ENCODE assay signal across 30 mouse cellular contexts in genomic region chr13:60820486-60821175, GRCm38 (mm10). TPM values are rescaled to one million over a fixed set of nuclear protein-coding genes. Genes with fewer than 3 reads are reported as not detected.
DNase-seq lines count a peak whose midpoint lies in the region; ATAC-seq and TF ChIP-seq lines count a peak whose summit lies in the region.
"Had no signal": no experiment of that assay in that cellular context is flagged by ENCODE, and none has a peak within 500 bp of the region (broad histone marks: within the 10 kb centered on the region; RNA-seq: fewer than 3 reads in every experiment).

No protein-coding gene starts in this region.

- in situ Hi-C loops in Patski (cut with MboI; ENCODE audit: low pct_unique_long_range_greater_than_20kb), result no loop called here

- DNase-seq in Muller cell, postnatal 12 days (ENCODE audit: inconsistent ontology term), result peak; percentile 80
- DNase-seq in Patski (ENCODE audit: low read depth, low spot score), result peak; percentile 17
- no peak for DNase-seq in kidney, postnatal 10 days
- no peak for DNase-seq in left cerebral cortex, adult 9 months (ENCODE audit: low spot score in 2 of 2)
- no peak for DNase-seq in adrenal gland, postnatal 4 days (ENCODE audit: low spot score in 2 of 2)
- DNase-seq: adrenal gland, adult 2 months; adrenal gland, postnatal 10 days; adrenal gland, postnatal 25 days; B cell, adult 2 months; cerebellum, adult 18-20 months; cerebellum, adult 8-10 months; cerebellum, adult 9-11 months; cerebellum, postnatal 14 days; cerebellum, postnatal 36 days; embryo, embryonic 11 days had no signal

- no peak for TF ChIP-seq CTCF in Patski (IDR thresholded peaks at IDR 0.05)

- CTCF ChIA-PET in Patski (lab: Charles Lee), result interaction anchor here (1.1 to 2.4 kb wide), 4 partner anchors 16 to 74 kb away, joined by 3 to 14 read pairs (median 6); no protein-coding TSS in a partner anchor

- no peaks in the 10 kb centered on the region for H3K36me3 ChIP-seq in intestine, embryonic 16.5 days (ENCODE audit: control insufficient read depth, insufficient read depth, low read length)
- no peaks in the 10 kb centered on the region for H3K36me3 ChIP-seq in intestine, embryonic 15.5 days
- H3K36me3 ChIP-seq: embryonic facial prominence, embryonic 13.5 days; embryonic facial prominence, embryonic 15.5 days; forebrain, embryonic 10.5 days; forebrain, embryonic 12.5 days; G1E had no signal

- H3K27ac ChIP-seq in intestine, embryonic 16.5 days (ENCODE audit: low read length), result no peak overlapping the region
- no peak overlapping the region for H3K27ac ChIP-seq in intestine, embryonic 15.5 days
- H3K27ac ChIP-seq: embryonic facial prominence, embryonic 13.5 days; embryonic facial prominence, embryonic 15.5 days; forebrain, embryonic 10.5 days; forebrain, embryonic 12.5 days had no signal

- ATAC-seq in intestine, embryonic 16.5 days, result peak; percentile 81
- no peak for ATAC-seq in intestine, embryonic 15.5 days
- peak; percentile 35 for ATAC-seq in Patski
- ATAC-seq: CD4-positive, CD25-positive, alpha-beta regulatory T cell, adult 4 months; forebrain, embryonic 14.5 days; forebrain, embryonic 16.5 days had no signal

- no peak overlapping the region for H3K9ac ChIP-seq in intestine, embryonic 16.5 days (ENCODE audit: low read depth, low read length)
- H3K9ac ChIP-seq in intestine, embryonic 15.5 days, result no peak overlapping the region
- H3K9ac ChIP-seq: embryonic facial prominence, embryonic 13.5 days; embryonic facial prominence, embryonic 15.5 days; forebrain, embryonic 12.5 days had no signal

- no peak overlapping the region for H3K4me3 ChIP-seq in intestine, embryonic 16.5 days (ENCODE audit: low read length)
- no peak overlapping the region for H3K4me3 ChIP-seq in intestine, embryonic 15.5 days (replicated peaks)
- H3K4me3 ChIP-seq: embryonic facial prominence, embryonic 13.5 days; embryonic facial prominence, embryonic 15.5 days; erythroblast, embryonic 14.5 days; forebrain, embryonic 10.5 days; forebrain, embryonic 12.5 days had no signal

- no peak overlapping the region for H3K4me2 ChIP-seq in intestine, embryonic 16.5 days (ENCODE audit: low read depth, low read length)
- H3K4me2 ChIP-seq in intestine, embryonic 15.5 days (replicated peaks), result no peak overlapping the region
- H3K4me2 ChIP-seq: embryonic facial prominence, embryonic 13.5 days; embryonic facial prominence, embryonic 15.5 days; forebrain, embryonic 12.5 days had no signal

- no peaks in the 10 kb centered on the region for H3K9me3 ChIP-seq in intestine, embryonic 16.5 days (ENCODE audit: control insufficient read depth, low read length)
- H3K9me3 ChIP-seq in intestine, embryonic 15.5 days, result no peaks in the 10 kb centered on the region
- H3K9me3 ChIP-seq: embryonic facial prominence, embryonic 13.5 days; embryonic facial prominence, embryonic 15.5 days; forebrain, embryonic 10.5 days; forebrain, embryonic 12.5 days had no signal

- H3K4me1 ChIP-seq in intestine, embryonic 16.5 days (ENCODE audit: control insufficient read depth, insufficient read depth, low read length), result no peaks in the 10 kb centered on the region
- no peaks in the 10 kb centered on the region for H3K4me1 ChIP-seq in intestine, embryonic 15.5 days (replicated peaks)
- H3K4me1 ChIP-seq: embryonic facial prominence, embryonic 13.5 days; embryonic facial prominence, embryonic 15.5 days; forebrain, embryonic 10.5 days; forebrain, embryonic 12.5 days had no signal

- 70% methylated on average over 3 of the region's 3 CpGs for WGBS in intestine, embryonic 16.5 days
- WGBS in intestine, embryonic 15.5 days, result 65% methylated on average over 3 of the region's 3 CpGs

- POLR2A ChIA-PET in Patski (lab: Charles Lee), result no interaction called here

- H3K27me3 ChIP-seq in intestine, embryonic 16.5 days (replicated peaks; ENCODE audit: control insufficient read depth, insufficient read depth, low read length), result no peaks in the 10 kb centered on the region
- no peaks in the 10 kb centered on the region for H3K27me3 ChIP-seq in intestine, embryonic 15.5 days (replicated peaks)
- H3K27me3 ChIP-seq in Patski, result no peaks in the 10 kb centered on the region
- H3K27me3 ChIP-seq: CH12.LX; embryonic facial prominence, embryonic 13.5 days; embryonic facial prominence, embryonic 15.5 days; forebrain, embryonic 12.5 days had no signal

RNA-seq across cellular contexts. Expression of gene Ctsll3, which starts 18.0 kb away (rescaled TPM):
- not detected in 2 replicates for polyA plus RNA-seq in intestine, embryonic 16.5 days (2015; fragmentation: Nextera tagmentation; extraction: Ambion mirVana)
- not detected in 2 replicates for polyA plus RNA-seq in intestine, embryonic 15.5 days (2015; fragmentation: Nextera tagmentation; extraction: Ambion mirVana)
- not detected for polyA plus RNA-seq in Patski (2021)
- not detected for total RNA-seq in adrenal gland, postnatal 4 days (2021)
- total RNA-seq: adrenal gland, adult 2 months; adrenal gland, postnatal 10 days; adrenal gland, postnatal 25 days; CH12.LX; common myeloid progenitor, adult 5-6 weeks; G1E had no signal
- polyA plus RNA-seq: adrenal gland, adult 2 months; CD4-positive, CD25-positive, alpha-beta regulatory T cell, adult 4 months; embryonic facial prominence, embryonic 11.5 days; embryonic facial prominence, embryonic 13.5 days; erythroblast, embryonic 14.5 days; forebrain, embryonic 10.5 days; forebrain, embryonic 12.5 days; forebrain, embryonic 14.5 days; forebrain, embryonic 16.5 days; frontal cortex, adult 2 months; G1E had no signal

RNA-seq across cellular contexts. Expression of gene BC051665, which starts 34.5 kb away (rescaled TPM):
- not detected in 2 replicates for polyA plus RNA-seq in intestine, embryonic 16.5 days (2015; fragmentation: Nextera tagmentation; extraction: Ambion mirVana)
- polyA plus RNA-seq in intestine, embryonic 15.5 days (2015; fragmentation: Nextera tagmentation; extraction: Ambion mirVana), result not detected in 2 replicates
- polyA plus RNA-seq in Patski (2021), result not detected
- not detected for total RNA-seq in adrenal gland, postnatal 4 days (2021)
- total RNA-seq: adrenal gland, adult 2 months; adrenal gland, postnatal 10 days; adrenal gland, postnatal 25 days; CH12.LX; common myeloid progenitor, adult 5-6 weeks; G1E had no signal
- polyA plus RNA-seq: adrenal gland, adult 2 months; CD4-positive, CD25-positive, alpha-beta regulatory T cell, adult 4 months; embryonic facial prominence, embryonic 11.5 days; embryonic facial prominence, embryonic 13.5 days; embryonic facial prominence, embryonic 15.5 days; erythroblast, embryonic 14.5 days; forebrain, embryonic 10.5 days; forebrain, embryonic 12.5 days; forebrain, embryonic 14.5 days; forebrain, embryonic 16.5 days; frontal cortex, adult 2 months; G1E had no signal

RNA-seq across cellular contexts. Expression of gene 4930486L24Rik, which starts 43.6 kb away (rescaled TPM):
- polyA plus RNA-seq in intestine, embryonic 16.5 days (2015; fragmentation: Nextera tagmentation; extraction: Ambion mirVana), result 0.18 and 0.22 TPM in 2 replicates
- not detected in 2 replicates for polyA plus RNA-seq in intestine, embryonic 15.5 days (2015; fragmentation: Nextera tagmentation; extraction: Ambion mirVana)
- polyA plus RNA-seq in Patski (2021), result 0.33 TPM
- total RNA-seq in adrenal gland, postnatal 4 days (2021), result 10 to 100 TPM; 31.9 to 54.1 TPM
- total RNA-seq: CH12.LX; common myeloid progenitor, adult 5-6 weeks; G1E had no signal
- polyA plus RNA-seq: embryonic facial prominence, embryonic 11.5 days; erythroblast, embryonic 14.5 days; forebrain, embryonic 10.5 days; forebrain, embryonic 12.5 days; forebrain, embryonic 16.5 days; G1E had no signal

Comparison
In these comparisons a context has a peak if more than half of its experiments do, and no peak if none do; other contexts are left out.
1. DNase-seq: peak in Muller cell, postnatal 12 days (single experiment) and Patski (single experiment); none in kidney, postnatal 10 days (single experiment), left cerebral cortex, adult 9 months (0 of 2) and adrenal gland, postnatal 4 days (0 of 2).